ENCODE assay signal across 24 mouse cellular contexts in the genomic region with DNA sequence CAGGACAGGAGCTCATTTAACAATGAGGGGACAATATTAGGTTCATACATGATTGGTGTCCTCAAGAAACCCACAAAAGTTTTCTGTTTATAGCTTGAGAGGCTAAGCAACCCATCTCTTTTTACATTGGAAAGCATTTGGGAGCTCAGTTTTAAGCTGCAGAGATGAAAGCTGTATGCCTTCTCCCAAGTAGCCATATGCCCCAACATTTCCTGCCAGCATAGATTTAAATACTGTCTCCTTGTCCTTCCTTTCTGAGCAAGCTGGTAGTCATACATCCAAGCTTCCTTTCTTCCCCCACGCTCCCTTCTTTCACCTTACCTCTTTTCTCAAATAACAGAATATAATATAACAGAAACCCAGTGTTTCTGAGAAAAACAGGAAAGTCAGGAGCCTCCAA. TPM values are rescaled to one million over a fixed set of nuclear protein-coding genes. Genes with fewer than 3 reads are reported as not detected.
DNase-seq lines count a peak whose midpoint lies in the region; ATAC-seq lines count a peak whose summit lies in the region.
"Had no signal": no experiment of that assay in that cellular context is flagged by ENCODE, and none has a peak within 500 bp of the region (broad histone marks: within the 10 kb centered on the region; RNA-seq: fewer than 3 reads in every experiment).

No protein-coding gene starts in this region.

- DNase-seq in layer of hippocampus, adult 11-12 months (ENCODE audit: low spot score), result peak; percentile 20
- no peak for DNase-seq in layer of hippocampus, postnatal 25 days (ENCODE audit: extremely low spot score in 1 of 2, low spot score in 1 of 2)
- peak; percentile 89 for DNase-seq in brain, adult 2 months (ENCODE audit: low read depth, low spot score)
- DNase-seq in left cerebral cortex, adult 18-20 months (ENCODE audit: low spot score in 2 of 2), result peak; percentile 30 to 36
- peak; percentile 46 to 76 for DNase-seq in right cerebral cortex, postnatal 10 days (ENCODE audit: low spot score in 2 of 2)
- DNase-seq in kidney, postnatal 4 days, result no peak
- DNase-seq: adrenal gland, postnatal 25 days; cerebellum, adult 2 months; cerebellum, postnatal 25 days; gastrocnemius, postnatal 14 days; heart, adult 11 months; kidney, adult 8-10 months; liver, embryonic 13.5 days; lung, adult 18-20 months; lung, postnatal 4 days; thymus, postnatal 4 days had no signal

- no peak for ATAC-seq in granulocyte monocyte progenitor cell, adult 5-6 weeks (replicated peaks; ENCODE audit: poor library complexity, severe bottlenecking)
- ATAC-seq: forebrain, embryonic 14.5 days; intestine, embryonic 16.5 days; lung, postnatal 0 days had no signal

RNA-seq across cellular contexts. Expression of a gene that starts 32.7 kb away (rescaled TPM):
- not detected for total RNA-seq in layer of hippocampus, postnatal 25 days (2021)
- not detected for total RNA-seq in left cerebral cortex, adult 18-20 months (2021)
- not detected in 2 replicates for total RNA-seq in granulocyte monocyte progenitor cell, adult 5-6 weeks (2014; fragmentation: Nextera tagmentation)
- total RNA-seq in granulocyte monocyte progenitor cell, adult 5-6 weeks (2017), result not detected in 2 replicates
- total RNA-seq: adrenal gland, postnatal 25 days; gastrocnemius, postnatal 14 days; heart, postnatal 25 days; layer of hippocampus, postnatal 14 days; MEL; midbrain, postnatal 0 days had no signal

RNA-seq across cellular contexts. Expression of a gene that starts 41.7 kb away (rescaled TPM):
- not detected for total RNA-seq in layer of hippocampus, postnatal 25 days (2021)
- not detected for total RNA-seq in left cerebral cortex, adult 18-20 months (2021)
- total RNA-seq in granulocyte monocyte progenitor cell, adult 5-6 weeks (2014; fragmentation: Nextera tagmentation), result not detected in 2 replicates
- not detected in 2 replicates for total RNA-seq in granulocyte monocyte progenitor cell, adult 5-6 weeks (2017)
- total RNA-seq: adrenal gland, postnatal 25 days; gastrocnemius, postnatal 14 days; heart, postnatal 25 days; layer of hippocampus, postnatal 14 days; MEL; midbrain, postnatal 0 days had no signal

Comparison
In these comparisons a context has a peak if more than half of its experiments do, and no peak if none do; other contexts are left out.
1. DNase-seq: peak in layer of hippocampus, adult 11-12 months (single experiment), brain, adult 2 months (single experiment), left cerebral cortex, adult 18-20 months (2 of 2) and right cerebral cortex, postnatal 10 days (2 of 2); none in layer of hippocampus, postnatal 25 days (0 of 2) and kidney, postnatal 4 days (0 of 2).